ENCODE assay signal across 17 mouse cellular contexts in genomic region chr13:46414050-46414449, GRCm38 (mm10). TPM values are rescaled to one million over a fixed set of nuclear protein-coding genes. Genes with fewer than 3 reads are reported as not detected.
DNase-seq lines count a peak whose midpoint lies in the region; ATAC-seq lines count a peak whose summit lies in the region.
"Had no signal": no experiment of that assay in that cellular context is flagged by ENCODE, and none has a peak within 500 bp of the region (broad histone marks: within the 10 kb centered on the region; RNA-seq: fewer than 3 reads in every experiment).

No protein-coding gene starts in this region.

- H3K27me3 ChIP-seq in heart, embryonic 10.5 days (ENCODE audit: insufficient read depth, poor library complexity, severe bottlenecking): no peaks in the 10 kb centered on the region
- no peaks in the 10 kb centered on the region for H3K27me3 ChIP-seq in midbrain, embryonic 13.5 days
- H3K27me3 ChIP-seq in midbrain, embryonic 11.5 days (ENCODE audit: control insufficient read depth, insufficient read depth, low read length): no peaks in the 10 kb centered on the region

- H3K4me1 ChIP-seq in heart, embryonic 10.5 days: peaks cover 22% of the 10 kb centered on the region
- H3K4me1 ChIP-seq in midbrain, embryonic 13.5 days (replicated peaks): peaks cover 10% of the 10 kb centered on the region
- no peaks in the 10 kb centered on the region; the same call in 1 of the 2 replicates for H3K4me1 ChIP-seq in midbrain, embryonic 11.5 days (ENCODE audit: control insufficient read depth, insufficient read depth, low read length)

- DNase-seq in adrenal gland, adult 2 months: peak; percentile 9
- no peak for DNase-seq in adrenal gland, postnatal 14 days
- DNase-seq in heart, embryonic 10.5 days (ENCODE audit: low spot score): no peak
- no peak for DNase-seq in heart, postnatal 10 days
- DNase-seq in midbrain, embryonic 11.5 days (ENCODE audit: low spot score, missing footprints): no peak
- no peak for DNase-seq in liver
- no peak for DNase-seq in left cerebral cortex, adult 18-20 months (ENCODE audit: low spot score in 2 of 2)
- DNase-seq: cerebellum, adult 11-12 months; kidney, postnatal 4 days; lung, adult 18-20 months had no signal

- peak overlapping the region; percentile 85 for H3K27ac ChIP-seq in heart, embryonic 10.5 days
- H3K27ac ChIP-seq in midbrain, embryonic 13.5 days: no peak overlapping the region
- no peak overlapping the region for H3K27ac ChIP-seq in midbrain, embryonic 11.5 days (ENCODE audit: low read depth, low read length)
- H3K27ac ChIP-seq: embryonic facial prominence, embryonic 13.5 days; hindbrain, embryonic 14.5 days; intestine, embryonic 15.5 days; limb, embryonic 15.5 days; midbrain, embryonic 10.5 days had no signal

- no peaks in the 10 kb centered on the region for H3K36me3 ChIP-seq in heart, embryonic 10.5 days
- no peaks in the 10 kb centered on the region for H3K36me3 ChIP-seq in midbrain, embryonic 13.5 days
- H3K36me3 ChIP-seq in midbrain, embryonic 11.5 days (ENCODE audit: control insufficient read depth, insufficient read depth, low read length): no peaks in the 10 kb centered on the region
- H3K36me3 ChIP-seq: embryonic facial prominence, embryonic 13.5 days; intestine, embryonic 15.5 days; limb, embryonic 15.5 days; midbrain, embryonic 10.5 days had no signal

- no peak overlapping the region for H3K4me2 ChIP-seq in midbrain, embryonic 13.5 days (replicated peaks)
- H3K4me2 ChIP-seq in midbrain, embryonic 11.5 days: no peak overlapping the region
- H3K4me2 ChIP-seq: embryonic facial prominence, embryonic 13.5 days; hindbrain, embryonic 14.5 days; intestine, embryonic 15.5 days; limb, embryonic 15.5 days had no signal

- intact Hi-C loops in heart, postnatal 10 days (cut with DNase I): no loop called here

- H3K4me3 ChIP-seq in heart, embryonic 10.5 days: peak overlapping the region; percentile 31; the same call in 1 of the 2 replicates
- H3K4me3 ChIP-seq in midbrain, embryonic 13.5 days (replicated peaks): no peak overlapping the region
- no peak overlapping the region for H3K4me3 ChIP-seq in midbrain, embryonic 11.5 days (ENCODE audit: low read depth, low read length)
- H3K4me3 ChIP-seq: embryonic facial prominence, embryonic 13.5 days; intestine, embryonic 15.5 days; limb, embryonic 15.5 days; midbrain, embryonic 10.5 days had no signal

- WGBS in heart, embryonic 10.5 days: 64% methylated on average over 8 of the region's 8 CpGs
- WGBS in midbrain, embryonic 13.5 days: 78% methylated on average over 8 of the region's 8 CpGs
- WGBS in midbrain, embryonic 11.5 days: 78% methylated on average over 8 of the region's 8 CpGs

- no peak for ATAC-seq in midbrain, embryonic 13.5 days
- no peak for ATAC-seq in midbrain, embryonic 11.5 days (ENCODE audit: low FRiP score)
- ATAC-seq: intestine, embryonic 15.5 days had no signal

- no peaks in the 10 kb centered on the region for H3K9me3 ChIP-seq in heart, embryonic 10.5 days
- H3K9me3 ChIP-seq in midbrain, embryonic 13.5 days: no peaks in the 10 kb centered on the region
- no peaks in the 10 kb centered on the region for H3K9me3 ChIP-seq in midbrain, embryonic 11.5 days (ENCODE audit: control insufficient read depth, low read length)
- H3K9me3 ChIP-seq: embryonic facial prominence, embryonic 13.5 days; intestine, embryonic 15.5 days; limb, embryonic 15.5 days; midbrain, embryonic 10.5 days had no signal

- H3K9ac ChIP-seq in midbrain, embryonic 13.5 days (replicated peaks): 0 out of 2 replicates have a peak overlapping the region, but pooled peaks have one; percentile 21
- H3K9ac ChIP-seq in midbrain, embryonic 11.5 days (ENCODE audit: low read length): no peak overlapping the region
- H3K9ac ChIP-seq: embryonic facial prominence, embryonic 13.5 days; hindbrain, embryonic 14.5 days; intestine, embryonic 15.5 days; limb, embryonic 15.5 days had no signal

RNA-seq across cellular contexts. Expression of gene Rbm24, which starts 4.2 kb away (rescaled TPM):
- total RNA-seq in adrenal gland, adult 2 months (2021): 1 to 10 TPM; 4.9 to 9.4 TPM
- polyA plus RNA-seq in adrenal gland, adult 2 months (2012; rRNA removed): 68.7 and 69.8 TPM in 2 replicates
- 8.1 and 8.4 TPM in 2 replicates for total RNA-seq in adrenal gland, postnatal 14 days (2021)
- 22.9 and 36.8 TPM in 2 replicates for polyA plus RNA-seq in heart, embryonic 10.5 days (2016; fragmentation: Nextera tagmentation; extraction: Ambion mirVana)
- 100 to 1,000 TPM; 225 to 282 TPM for total RNA-seq in heart, postnatal 10 days (2021)
- 3.4 and 3.6 TPM in 2 replicates for polyA plus RNA-seq in midbrain, embryonic 13.5 days (2015; fragmentation: Nextera tagmentation; extraction: Ambion mirVana)
- polyA plus RNA-seq in midbrain, embryonic 11.5 days (2014; fragmentation: Nextera tagmentation; extraction: Ambion mirVana): 3.9 and 4.8 TPM in 2 replicates
- total RNA-seq in left cerebral cortex, adult 18-20 months (2021): 10 to 100 TPM; 25.0 to 33.0 TPM
- total RNA-seq: common myeloid progenitor, adult 5-6 weeks had no signal

Comparison
In these comparisons a context has a peak if more than half of its experiments do, and no peak if none do; other contexts are left out.
1. RNA of gene Rbm24, which starts 4.2 kb away (total RNA-seq): 225 to 282 TPM in heart, postnatal 10 days; 25.0 to 33.0 TPM in left cerebral cortex, adult 18-20 months, 4.9 to 9.4 TPM in adrenal gland, adult 2 months and 8.1 to 8.4 TPM in adrenal gland, postnatal 14 days; every median in the first group is over 4 times any median in the second.